Mouse (Mus musculus): ENCODE results near the gene Epo.

The Epo gene

DNA sequence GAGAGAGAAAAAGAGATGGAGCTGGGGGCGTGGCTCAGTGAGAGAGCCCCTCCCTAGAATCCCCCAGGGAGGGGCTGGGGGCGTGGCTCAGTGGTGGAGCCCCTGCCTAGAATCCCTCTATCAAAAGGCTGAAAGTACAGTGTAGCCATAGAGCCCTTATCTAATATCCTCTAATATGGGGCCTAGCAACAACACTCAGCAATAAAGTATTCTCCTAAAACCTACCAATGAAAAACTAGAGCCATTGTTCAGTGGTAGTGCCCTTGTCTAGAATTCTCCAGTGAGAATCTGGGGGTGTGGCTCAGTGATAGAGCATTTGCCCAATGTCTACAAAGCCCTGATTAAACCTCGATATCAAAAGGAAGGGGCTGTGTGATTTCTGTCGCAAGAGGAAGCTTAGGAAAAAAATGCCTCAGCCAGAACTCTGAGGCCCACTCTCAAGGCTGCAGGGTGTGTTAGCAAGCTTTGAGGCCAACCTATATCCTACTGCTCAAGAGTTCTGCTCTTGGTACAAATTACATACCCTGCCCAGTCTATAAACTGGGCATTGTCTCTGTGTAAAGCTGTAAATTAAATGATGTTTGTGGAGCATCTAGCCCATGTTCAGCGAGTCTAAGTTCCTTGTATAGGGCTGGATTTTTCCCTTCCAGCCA is 60.7 kb downstream of the Epo start:
- DNase-seq, result no peak

DNA sequence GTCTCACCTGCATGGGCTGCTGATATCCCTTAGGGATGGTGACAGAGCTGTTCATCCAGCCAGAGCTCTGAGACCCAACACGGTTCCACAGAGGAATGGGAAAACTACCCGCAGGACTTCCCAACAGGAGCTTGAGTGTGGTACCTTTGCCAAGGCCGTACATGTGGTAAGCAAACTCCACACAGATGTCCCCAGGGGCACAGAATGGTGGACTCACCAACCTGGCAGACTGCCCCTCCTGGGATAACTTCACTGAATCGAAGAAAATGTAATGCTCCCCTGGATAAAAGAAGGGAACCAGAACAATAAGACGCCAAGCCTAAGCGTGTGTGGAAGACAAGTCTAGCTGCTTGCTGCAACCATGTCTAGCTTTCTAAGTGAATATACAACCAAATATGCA is 66.1 kb downstream of the Epo start:
- DNase-seq, result no peak

- DNase-seq, result no peak
These were observed 68.0 kb downstream of the Epo start for GRCm38 (mm10) chr5:137465049-137465448.

DNA sequence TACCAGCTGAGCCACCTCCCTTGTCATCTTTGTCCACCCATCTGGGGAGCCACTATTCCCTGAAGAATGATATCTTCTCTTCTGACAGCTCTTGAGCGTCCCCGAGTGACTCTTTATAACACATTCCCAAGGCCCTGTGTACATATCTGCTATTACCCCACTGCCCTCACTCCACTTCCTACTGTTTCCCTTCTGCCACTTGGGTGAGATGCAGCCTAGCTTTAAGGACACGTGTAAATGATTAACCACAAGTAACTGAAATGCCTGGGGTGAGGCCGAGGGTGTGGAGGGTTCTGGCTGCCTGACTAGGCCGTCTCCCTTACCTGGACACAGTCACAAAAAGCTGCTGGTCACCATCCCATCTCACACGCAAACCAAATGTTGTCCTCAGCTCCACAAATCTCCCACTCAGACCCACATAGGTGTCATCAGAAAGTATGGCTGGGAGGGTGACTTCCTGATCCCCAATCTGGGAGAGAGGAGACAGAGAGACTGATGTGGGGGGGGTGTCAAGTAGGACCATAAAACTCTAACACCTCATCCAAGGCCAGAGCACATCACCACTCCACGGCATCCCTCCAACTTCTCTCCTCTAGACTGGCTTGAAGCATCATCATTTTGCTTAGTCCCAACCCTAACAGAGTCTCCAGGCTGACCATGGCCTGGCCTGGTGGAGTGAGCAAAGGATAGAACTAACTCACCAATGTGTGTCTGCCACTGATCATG is 77.0 kb downstream of the Epo start:
- DNase-seq, result no peak

- DNase-seq, result no peak
These were observed 77.8 kb downstream of the Epo start for GRCm38 (mm10) chr5:137455206-137455605.

DNA sequence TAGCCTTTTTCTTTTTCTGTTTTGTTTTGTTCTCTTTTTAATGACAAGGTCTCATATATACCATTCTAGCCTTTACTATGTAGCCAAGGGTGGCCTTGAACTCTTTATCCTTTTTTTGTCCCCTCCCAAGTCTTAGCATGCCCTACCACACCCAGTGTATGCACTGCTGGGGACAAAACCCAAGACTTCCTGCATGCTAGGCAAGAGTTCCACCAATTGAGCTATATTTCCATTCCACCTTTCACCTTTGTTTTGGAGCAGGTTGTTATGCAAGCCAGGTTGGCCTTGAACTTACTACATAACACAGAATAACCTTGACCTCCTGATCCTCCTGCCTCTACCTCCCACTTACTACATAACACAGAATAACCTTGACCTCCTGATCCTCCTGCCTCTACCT is 87.5 kb downstream of the Epo start:
- DNase-seq, result no peak

GRCm38 (mm10) chr5:137440216-137440855 is 92.7 kb downstream of the Epo start:
- DNase-seq, result no peak

DNA sequence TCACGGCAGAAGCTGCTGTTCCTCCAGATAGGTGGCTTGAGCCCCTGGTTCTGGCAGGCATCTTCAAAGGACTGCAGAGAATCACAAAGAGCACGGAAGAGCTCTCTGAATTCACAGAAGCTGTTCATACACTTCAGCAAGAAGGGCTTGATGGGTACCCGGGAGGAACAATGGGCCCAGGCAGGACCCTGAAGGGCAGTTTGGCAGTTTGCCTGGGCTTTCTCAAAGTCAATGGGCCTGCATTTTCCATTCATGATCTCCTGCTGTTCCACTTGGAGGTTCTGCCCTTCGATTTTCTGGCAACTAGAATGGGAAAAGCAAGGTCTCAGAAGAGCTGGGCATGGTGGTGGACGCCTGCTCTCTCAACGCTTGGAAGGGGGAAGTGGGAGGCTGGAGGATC is 99.2 kb downstream of the Epo start:
- DNase-seq, result no peak
